Mouse (Mus musculus) bone marrow macrophage, adult 2 months (primary cell): ENCODE results near the gene Prkcz.

Source experiments
- CTCF ChIP-seq: IDR thresholded peaks from 2 replicates; pipeline ENCODE4 v1.5.1; 2012; ENCODE audit warnings: low read depth, mild to moderate bottlenecking, low read length, moderate library complexity
- POLR2A ChIP-seq: IDR thresholded peaks from 2 replicates; pipeline ENCODE4 v1.6.1; 2012; ENCODE audit warnings: mild to moderate bottlenecking, low read depth, low read length, borderline replicate concordance

DNA sequence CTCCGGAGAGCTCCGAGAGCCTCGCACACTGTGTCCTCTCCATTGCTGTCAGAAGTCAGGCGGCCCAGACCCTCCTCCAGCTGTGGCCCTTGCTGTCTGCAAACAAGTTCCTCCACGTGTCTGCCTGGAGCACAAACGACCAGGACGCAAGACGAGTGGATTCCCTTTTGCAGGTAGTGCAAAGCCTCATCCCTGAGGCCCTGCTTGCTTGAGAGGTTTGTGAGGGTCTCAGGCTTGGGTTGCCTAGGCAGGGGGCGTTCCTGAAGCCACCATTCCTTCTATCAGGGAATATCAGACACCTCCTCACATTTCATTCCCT, 37.0 kb upstream of the Prkcz start:
- TF ChIP-seq CTCF (no peak), POLR2A (no peak)
